Mouse (Mus musculus) hindbrain, embryonic 12.5 days (tissue): Measurements from ENCODE around the gene Baz1a. TPM values are rescaled to one million over a fixed set of nuclear protein-coding genes. Genes with fewer than 3 reads are reported as not detected.
A peak's percentile ranks its signal among the peaks of the same experiment; 100 is the strongest.
"Not testable (repeated sequence)": the region's sequence is repeated elsewhere in the genome, so short reads cannot be mapped to it uniquely, and the experiment has no call there.

Experiments
- ATAC-seq: fragments of 200-750 bp; cut with Nextera tagmentation; 2 replicates; pipeline ENCODE4 v1.8.0; 2017; ENCODE audit warnings: moderate TSS enrichment; ENCODE audit not compliant: low FRiP score
- H3K27ac ChIP-seq: fragments of 300-500 bp; sonication (generic); 2 replicates; pipeline ENCODE4 v1.5.1; 2016; ENCODE audit warnings: mild to moderate bottlenecking
- H3K27me3 ChIP-seq: fragments of 300-500 bp; sonication (generic); 2 replicates; pipeline ENCODE4 v1.6.1; 2016; ENCODE audit warnings: mild to moderate bottlenecking
- H3K36me3 ChIP-seq: fragments of 300-500 bp; sonication (generic); 2 replicates; pipeline ENCODE4 v1.6.1; 2016; ENCODE audit warnings: mild to moderate bottlenecking
- H3K4me1 ChIP-seq: fragments of 300-500 bp; sonication (generic); 2 replicates; pipeline ENCODE4 v1.6.1; 2016
- H3K4me2 ChIP-seq: fragments of 300-500 bp; sonication (generic); replicated peaks from 2 replicates; pipeline ENCODE4 v1.6.1; 2016; ENCODE audit warnings: mild to moderate bottlenecking
- H3K4me3 ChIP-seq: fragments of 300-500 bp; sonication (generic); 2 replicates; pipeline ENCODE4 v1.5.1; 2016; ENCODE audit warnings: mild to moderate bottlenecking
- H3K9ac ChIP-seq: fragments of 300-500 bp; sonication (generic); 2 replicates; pipeline ENCODE4 v1.6.1; 2016; ENCODE audit warnings: mild to moderate bottlenecking, moderate library complexity
- H3K9me3 ChIP-seq: fragments of 300-500 bp; sonication (generic); replicated peaks from 2 replicates; pipeline ENCODE4 v1.6.1; 2016; ENCODE audit warnings: mild to moderate bottlenecking
- WGBS: fragments of 180-500 bp; shearing (Covaris S2); methylation state at CpG from one replicate; pipeline ENCODE4 v1.1.7; 2016; 5-methylcytosine and 5-hydroxymethylcytosine counted together
- polyA plus RNA-seq: library from polyadenylated mRNA; unstranded; fragments of >200 nt; fragmentation: Nextera tagmentation; extraction: Ambion mirVana; gene quantifications from 2 replicates; pipeline ENCODE4 v1.2.1, GENCODE M21; 2016

The Baz1a gene
- polyA plus RNA-seq, 1 experiment from 2014 or later = 28.1 TPM

DNA sequence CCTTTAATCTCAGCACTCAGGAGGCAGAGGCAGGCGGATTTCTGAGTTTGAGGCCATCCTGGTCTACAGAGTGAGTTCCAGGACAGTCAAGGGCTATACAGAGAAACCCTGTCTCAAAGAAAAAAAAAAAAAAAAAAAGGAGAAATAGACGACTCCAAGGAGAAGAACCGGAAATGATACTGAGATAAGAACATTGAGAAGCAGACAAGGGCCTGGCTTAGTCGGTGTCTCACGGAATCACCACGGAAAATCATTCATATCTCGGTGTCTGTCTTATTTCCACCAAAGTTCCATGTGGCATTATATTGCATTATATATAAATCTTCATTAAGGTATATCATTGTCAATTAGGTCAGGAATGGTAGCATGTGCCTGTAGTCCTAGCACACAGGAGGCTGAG lies 11.6 kb downstream of the Baz1a start:
- not testable (repeated sequence) for H3K4me2 ChIP-seq, H3K27ac ChIP-seq, H3K9me3 ChIP-seq, ATAC-seq, H3K36me3 ChIP-seq, H3K4me3 ChIP-seq, H3K4me1 ChIP-seq, H3K27me3 ChIP-seq, H3K9ac ChIP-seq
- WGBS = 90% methylated on average over 7 of the region's 7 CpGs

DNA sequence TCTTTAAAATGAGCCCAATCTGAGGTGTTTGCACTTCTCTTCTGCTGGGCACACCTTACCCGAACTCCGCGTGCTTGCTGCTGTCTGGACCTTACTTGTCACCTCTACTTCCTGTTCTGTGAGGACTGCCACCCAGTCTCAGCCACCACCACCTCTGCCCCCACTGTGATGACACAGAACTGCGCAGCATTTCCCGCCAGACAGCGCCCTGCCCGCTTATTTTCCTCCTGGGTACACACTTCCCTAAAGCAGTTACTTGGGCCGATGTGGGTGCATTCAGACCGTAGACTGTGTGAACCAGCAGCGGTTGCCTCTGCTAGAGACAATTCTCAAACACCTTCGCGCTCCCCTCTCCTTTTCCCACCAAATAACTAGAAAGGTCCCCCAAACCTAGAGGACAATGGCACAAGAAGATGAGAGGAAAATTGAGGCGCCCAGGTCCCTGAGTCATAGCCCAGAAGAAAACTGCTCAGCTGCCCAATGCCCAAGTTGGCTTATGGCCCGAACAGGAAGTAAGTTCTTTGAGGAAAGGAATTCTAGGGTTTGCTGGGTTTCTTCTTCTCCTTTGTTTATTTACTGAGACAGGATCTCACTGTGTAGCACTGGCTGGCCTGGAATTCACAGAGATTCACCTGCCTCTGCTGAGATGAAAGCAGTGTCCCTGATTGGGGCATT lies 15.0 kb downstream of the Baz1a start:
- Histone ChIP-seq H3K4me1 (no peaks in the 10 kb centered on the region), H3K27ac (no peak overlapping the region), H3K9me3 (no peaks in the 10 kb centered on the region), H3K27me3 (no peaks in the 10 kb centered on the region), H3K36me3 (no peaks in the 10 kb centered on the region), H3K4me3 (no peak overlapping the region), H3K4me2 (no peak overlapping the region), H3K9ac (no peak overlapping the region)
- 85% methylated on average over 14 of the region's 14 CpGs for WGBS
- no peak for ATAC-seq

- no peaks in the 10 kb centered on the region for H3K36me3 ChIP-seq
- no peaks in the 10 kb centered on the region for H3K9me3 ChIP-seq
- H3K4me2 ChIP-seq = no peak overlapping the region
- no peak overlapping the region for H3K4me3 ChIP-seq
- no peak for ATAC-seq
- WGBS = 72% methylated on average over 5 of the region's 5 CpGs
- H3K27ac ChIP-seq = no peak overlapping the region
- no peak overlapping the region for H3K9ac ChIP-seq
- H3K4me1 ChIP-seq = no peaks in the 10 kb centered on the region
- H3K27me3 ChIP-seq = no peaks in the 10 kb centered on the region
Observed at GRCm38 (mm10) chr12:54998411-54998810, 15.7 kb downstream of the Baz1a start.

- H3K9me3 ChIP-seq = no peaks in the 10 kb centered on the region
- H3K36me3 ChIP-seq = no peaks in the 10 kb centered on the region
- no peak overlapping the region for H3K9ac ChIP-seq
- WGBS = 86% methylated on average over 6 of the region's 6 CpGs
- ATAC-seq = no peak
- no peak overlapping the region for H3K4me2 ChIP-seq
- H3K4me3 ChIP-seq = no peak overlapping the region
- no peaks in the 10 kb centered on the region for H3K4me1 ChIP-seq
- H3K27me3 ChIP-seq = no peaks in the 10 kb centered on the region
- no peak overlapping the region for H3K27ac ChIP-seq
Observed at GRCm38 (mm10) chr12:54996979-54997474, 17.1 kb downstream of the Baz1a start.

DNA sequence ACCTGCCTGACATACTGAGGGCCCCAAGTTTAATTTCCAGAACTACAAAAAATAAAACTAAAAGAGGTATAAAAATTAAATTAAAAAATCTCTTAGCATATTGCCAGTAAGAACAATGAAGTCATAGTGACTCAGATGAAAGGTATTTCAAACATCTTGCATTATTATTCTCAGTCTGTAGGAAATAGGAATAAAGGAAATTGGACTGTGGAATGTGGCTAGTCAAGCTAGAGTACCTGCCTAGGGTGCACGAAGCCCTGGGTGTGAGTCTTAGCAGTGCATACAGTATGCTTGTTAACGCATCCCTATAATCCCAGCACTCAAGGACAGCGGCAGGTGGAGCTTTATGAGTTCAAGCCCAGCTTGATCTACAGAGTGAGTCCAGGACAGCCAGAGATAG lies 18.2 kb downstream of the Baz1a start:
- H3K4me3 ChIP-seq = no peak overlapping the region
- H3K4me2 ChIP-seq = no peak overlapping the region
- no peaks in the 10 kb centered on the region for H3K9me3 ChIP-seq
- no peak for ATAC-seq
- H3K9ac ChIP-seq = no peak overlapping the region
- H3K4me1 ChIP-seq = no peaks in the 10 kb centered on the region
- 74% methylated on average over 3 of the region's 3 CpGs for WGBS
- H3K27me3 ChIP-seq = no peaks in the 10 kb centered on the region
- no peaks in the 10 kb centered on the region for H3K36me3 ChIP-seq
- no peak overlapping the region for H3K27ac ChIP-seq

DNA sequence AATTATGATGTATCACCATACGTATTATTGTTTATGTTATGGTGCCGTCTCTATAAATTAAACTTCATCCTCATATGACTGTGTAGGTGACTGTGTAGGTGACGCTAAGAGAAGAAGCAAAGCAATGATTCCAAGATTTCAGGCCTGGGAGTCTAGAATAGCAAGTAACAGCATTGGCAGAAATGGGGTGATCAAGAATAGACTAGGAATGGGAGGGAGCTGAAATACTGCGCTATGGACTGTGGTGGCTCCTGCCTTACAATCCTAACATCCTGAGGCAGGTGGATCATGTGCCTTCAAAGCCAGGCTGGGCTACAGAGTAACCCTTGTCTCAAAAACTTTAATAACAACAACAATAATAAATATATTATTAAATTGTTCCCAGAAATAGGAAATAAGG lies 19.7 kb downstream of the Baz1a start:
- no peak overlapping the region for H3K4me2 ChIP-seq
- WGBS = 94% methylated on average over 4 of the region's 4 CpGs
- ATAC-seq = no peak

DNA sequence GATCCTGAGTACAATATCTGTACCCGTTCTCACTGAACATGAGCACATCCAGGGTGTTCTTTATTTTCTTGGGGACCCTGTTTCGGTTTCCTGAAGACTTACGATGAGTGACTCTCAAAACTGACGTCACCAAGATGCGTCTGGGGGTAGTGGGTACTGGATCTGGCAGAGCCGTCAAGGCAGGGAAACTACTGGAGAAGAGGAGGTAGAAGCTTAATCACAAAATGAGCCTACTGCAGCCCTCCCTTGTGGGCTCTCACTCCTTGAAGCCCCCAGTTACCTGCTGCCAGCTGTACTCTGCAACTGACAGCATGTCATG lies 20.1 kb downstream of the Baz1a start:
- no peak overlapping the region for H3K27ac ChIP-seq
- H3K4me2 ChIP-seq = no peak overlapping the region
- no peak overlapping the region for H3K4me3 ChIP-seq
- 83% methylated on average over 6 of the region's 6 CpGs for WGBS
- no peak for ATAC-seq
- no peaks in the 10 kb centered on the region for H3K4me1 ChIP-seq
- no peaks in the 10 kb centered on the region for H3K36me3 ChIP-seq
- H3K9me3 ChIP-seq = no peaks in the 10 kb centered on the region
- no peaks in the 10 kb centered on the region for H3K27me3 ChIP-seq
- no peak overlapping the region for H3K9ac ChIP-seq

More for the DNA sequence above, 19.7 kb downstream of the Baz1a start:
- no peaks in the 10 kb centered on the region for H3K4me1 ChIP-seq
- H3K27ac ChIP-seq = no peak overlapping the region
- H3K36me3 ChIP-seq = no peaks in the 10 kb centered on the region
- no peak overlapping the region for H3K9ac ChIP-seq
- H3K9me3 ChIP-seq = no peaks in the 10 kb centered on the region
- H3K27me3 ChIP-seq = no peaks in the 10 kb centered on the region
- no peak overlapping the region for H3K4me3 ChIP-seq

DNA sequence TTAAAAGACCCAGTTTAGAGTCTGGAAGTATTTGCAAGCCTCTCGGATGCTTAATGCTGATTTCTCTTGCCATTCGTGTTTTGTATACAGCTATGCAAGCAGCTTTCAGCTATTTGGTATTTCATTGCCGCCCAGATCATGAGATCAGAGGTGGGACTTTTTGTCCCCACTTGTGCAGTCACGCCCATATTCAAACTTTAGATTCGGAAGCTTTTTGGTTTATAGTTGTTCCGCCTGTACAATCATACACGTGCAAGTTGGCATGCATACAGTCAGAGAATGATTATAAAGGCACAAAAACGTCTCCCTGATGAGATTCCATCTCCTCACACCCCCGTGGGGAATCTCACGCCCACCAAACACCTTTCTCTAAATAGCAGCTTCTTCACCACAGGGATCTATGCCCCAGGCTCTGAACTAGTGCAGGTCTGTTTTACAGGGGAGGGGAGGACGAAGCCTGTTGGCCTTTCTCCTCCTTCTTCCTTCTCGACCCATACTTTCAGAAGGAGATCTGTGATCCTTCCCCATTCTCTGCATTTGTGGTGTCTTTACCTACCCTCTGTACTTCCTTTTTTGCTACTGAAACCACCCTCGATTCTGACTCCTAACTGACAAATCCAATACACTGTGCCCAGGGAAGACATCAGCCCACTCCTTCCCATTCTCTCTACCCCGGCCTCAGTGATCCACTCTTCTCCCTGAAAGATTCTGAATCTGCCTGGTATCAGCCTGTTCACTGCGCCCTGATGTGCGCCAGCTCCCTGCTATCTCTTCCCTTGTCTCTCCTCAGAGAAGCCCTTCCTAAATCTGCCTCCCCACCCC lies 20.7 kb downstream of the Baz1a start:
- Histone ChIP-seq H3K36me3 (no peaks in the 10 kb centered on the region), H3K9me3 (no peaks in the 10 kb centered on the region), H3K4me1 (no peaks in the 10 kb centered on the region), H3K27ac (no peak overlapping the region), H3K27me3 (no peaks in the 10 kb centered on the region), H3K4me3 (no peak overlapping the region), H3K4me2 (no peak overlapping the region), H3K9ac (no peak overlapping the region)
- no peak for ATAC-seq
- WGBS = 72% methylated on average over 16 of the region's 16 CpGs

DNA sequence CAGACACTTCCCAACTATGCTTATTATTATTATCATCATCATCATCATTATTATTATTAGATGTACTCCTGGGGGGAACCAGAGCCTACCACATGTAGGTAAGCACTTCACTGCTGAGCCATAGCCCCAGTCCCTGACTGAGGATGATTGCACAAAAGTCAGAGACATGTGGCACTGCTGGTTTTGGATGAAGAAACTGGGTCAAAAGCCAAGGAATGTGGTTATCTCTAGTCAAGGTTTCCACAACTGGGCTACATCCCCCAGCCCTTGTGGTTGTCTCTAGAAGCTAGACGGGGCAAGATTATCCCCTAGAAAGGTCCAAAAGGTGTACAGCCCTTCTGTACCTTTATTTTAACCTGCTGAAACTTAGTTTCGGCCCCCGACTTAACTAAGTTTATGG lies 21.3 kb downstream of the Baz1a start:
- Histone ChIP-seq H3K36me3 (no peaks in the 10 kb centered on the region), H3K4me2 (no peak overlapping the region), H3K9ac (no peak overlapping the region), H3K4me1 (no peaks in the 10 kb centered on the region), H3K27me3 (no peaks in the 10 kb centered on the region), H3K4me3 (no peak overlapping the region), H3K27ac (no peak overlapping the region), H3K9me3 (no peaks in the 10 kb centered on the region)
- 90% methylated on average over 3 of the region's 3 CpGs for WGBS
- ATAC-seq = no peak

DNA sequence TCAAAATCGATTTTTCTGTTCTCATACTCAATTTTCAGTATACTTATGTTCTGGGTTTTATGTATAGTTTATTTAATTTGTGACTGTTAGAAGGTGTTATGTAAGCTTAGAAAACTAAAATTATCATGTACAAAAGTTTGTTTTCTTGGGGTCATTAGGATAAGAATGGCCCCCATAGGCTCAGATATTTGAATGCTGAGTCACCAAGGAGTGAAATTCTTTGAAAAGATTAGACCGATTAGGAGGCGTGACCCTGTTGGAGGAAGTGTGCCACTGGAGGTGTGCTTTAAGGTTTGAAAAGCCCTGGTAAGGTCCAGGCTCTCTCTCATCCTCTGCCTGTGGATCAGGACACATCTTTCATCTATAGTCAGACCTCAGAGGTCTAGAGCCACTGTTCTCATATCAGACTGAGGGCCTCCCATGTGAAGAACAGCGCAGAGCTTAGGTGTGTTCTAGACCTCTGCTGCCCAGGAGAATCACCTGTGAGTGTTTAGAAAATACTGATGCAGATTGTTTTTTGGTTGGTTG lies 25.8 kb downstream of the Baz1a start:
- 82% methylated on average over 4 of the region's 4 CpGs for WGBS

GRCm38 (mm10) chr12:54987156-54987555 lies 27.0 kb downstream of the Baz1a start:
- Histone ChIP-seq H3K27me3 (no peaks in the 10 kb centered on the region), H3K4me2 (no peak overlapping the region), H3K27ac (no peak overlapping the region), H3K4me1 (peaks cover 8% of the 10 kb centered on the region), H3K9ac (no peak overlapping the region), H3K4me3 (no peak overlapping the region), H3K9me3 (no peaks in the 10 kb centered on the region), H3K36me3 (no peaks in the 10 kb centered on the region)
- ATAC-seq = no peak
- 84% methylated on average over 2 of the region's 2 CpGs for WGBS

More for the DNA sequence above, 25.8 kb downstream of the Baz1a start:
- Histone ChIP-seq H3K9ac (no peak overlapping the region), H3K4me1 (peaks cover 8% of the 10 kb centered on the region), H3K27me3 (no peaks in the 10 kb centered on the region), H3K27ac (no peak overlapping the region), H3K36me3 (no peaks in the 10 kb centered on the region), H3K4me2 (no peak overlapping the region), H3K4me3 (no peak overlapping the region), H3K9me3 (no peaks in the 10 kb centered on the region)
- ATAC-seq = no peak

GRCm38 (mm10) chr12:54986052-54986717 lies 28.0 kb downstream of the Baz1a start, which contains the start of gene Gm20403:
Gene Gm20403 (minus strand): TSS chr12:54986529.
- Histone ChIP-seq H3K9ac (peak within 1 kb of the TSS; percentile 92), H3K9me3 (no peaks in the 10 kb centered on the region), H3K36me3 (no peaks in the 10 kb centered on the region), H3K27me3 (no peaks in the 10 kb centered on the region), H3K27ac (peak within 1 kb of the TSS; percentile 86), H3K4me2 (peak within 1 kb of the TSS; percentile 90), H3K4me3 (peak within 1 kb of the TSS; percentile 95), H3K4me1 (peaks cover 8% of the 10 kb centered on the region)
- ATAC-seq = peak; percentile 75
- WGBS = under 1% methylated on average over 58 of the region's 60 CpGs
